Mouse (Mus musculus): ENCODE results near the gene Gm49336.

GRCm38 (mm10) chr14:60253466-60253865 lies 2.2 kb upstream of the Gm49336 start:
- TF ChIP-seq POLR2A (IDR thresholded peaks at IDR 0.05; ENCODE audit: low read depth, low read length) (no peak), CTCF (conservative IDR thresholded peaks at IDR 0.05; ENCODE audit: insufficient read depth, insufficient read length, low read depth, low read length) (no peak)

Data from kidney, adult 2 months (tissue).